Mouse (Mus musculus): ENCODE results near the gene B9d2. TPM values are rescaled to one million over a fixed set of nuclear protein-coding genes. Genes with fewer than 3 reads are reported as not detected.

The B9d2 gene
- polyA plus RNA-seq, 1 experiment from 2014 or later = 27.6 TPM

DNA sequence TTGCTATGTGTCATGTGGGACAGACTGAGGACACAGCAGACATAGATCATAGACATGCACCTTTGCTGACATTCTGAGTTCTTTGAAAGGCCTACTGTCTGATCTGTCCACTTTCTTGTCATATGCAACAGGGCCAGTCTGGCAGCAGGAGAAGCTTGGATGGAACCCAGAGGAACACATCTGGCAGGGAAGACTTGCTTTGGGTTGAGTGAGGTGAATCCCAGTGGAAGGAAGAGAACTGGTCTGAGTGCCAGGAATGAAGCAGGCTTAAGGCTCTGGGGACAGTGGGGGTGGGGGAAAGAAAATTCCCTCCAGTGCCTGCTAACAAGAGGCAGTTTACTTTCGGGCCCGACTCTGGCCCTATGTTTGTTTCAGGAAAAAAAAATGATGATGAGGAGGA lies 49.3 kb downstream of the B9d2 start:
- TF ChIP-seq CTCF (IDR thresholded peaks at IDR 0.05; ENCODE audit: low read depth) = no peak
- Histone ChIP-seq H3K27ac (ENCODE audit: low read depth) (no peak overlapping the region), H3K27me3 (ENCODE audit: insufficient read depth, low read length) (no peaks in the 10 kb centered on the region), H3K4me2 (no peak overlapping the region), H3K36me3 (ENCODE audit: insufficient read depth) (peaks cover 95% of the 10 kb centered on the region), H3K9me3 (ENCODE audit: low read depth, low read length) (no peaks in the 10 kb centered on the region), H3K4me3 (ENCODE audit: low read depth, low read length) (no peak overlapping the region), H3K4me1 (ENCODE audit: insufficient read depth) (no peaks in the 10 kb centered on the region), H3K9ac (no peak overlapping the region)
- no peak for ATAC-seq (ENCODE audit: insufficient read depth)
- WGBS = 82% methylated on average over 2 of the region's 2 CpGs
- no peak for DNase-seq

DNA sequence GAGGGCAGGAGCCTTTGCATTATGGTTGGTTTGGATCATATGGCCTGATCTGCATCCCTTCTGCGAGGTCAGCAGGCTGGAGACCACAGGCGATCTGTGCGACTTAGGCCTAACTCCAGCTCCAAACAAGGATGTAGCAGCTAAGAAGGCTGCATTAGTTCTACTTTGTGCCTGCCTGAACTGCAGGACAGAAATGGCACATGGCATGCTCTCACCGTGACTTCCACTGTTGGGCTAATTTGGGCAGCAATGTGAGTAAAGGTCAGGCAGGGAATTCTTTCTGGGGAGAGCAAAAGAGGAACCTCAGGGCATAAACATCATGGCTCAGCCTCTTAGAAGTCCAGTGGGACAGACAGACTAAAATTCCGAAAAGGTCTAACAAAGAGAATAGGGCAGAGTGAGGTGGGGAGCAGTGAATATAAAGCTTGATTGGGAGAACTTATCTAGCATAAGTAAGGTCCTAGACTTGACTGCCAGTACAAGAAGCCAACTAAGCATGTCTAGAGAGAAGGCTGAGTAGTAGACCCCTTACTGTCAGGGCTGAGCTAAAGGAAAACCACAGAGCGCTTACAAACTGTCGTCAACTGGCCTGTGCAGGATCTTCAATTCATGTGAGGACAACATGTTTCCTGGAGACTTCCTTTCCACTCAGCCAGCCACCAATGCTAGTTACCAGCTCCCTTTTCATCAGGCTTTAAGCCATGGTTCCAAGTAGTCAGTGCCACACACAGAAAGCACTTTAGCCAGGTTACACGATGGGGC lies 50.9 kb downstream of the B9d2 start:
- DNase-seq (no peak), ATAC-seq (ENCODE audit: insufficient read depth) (no peak)
- Histone ChIP-seq H3K9me3 (ENCODE audit: low read depth, low read length) (no peaks in the 10 kb centered on the region), H3K4me3 (ENCODE audit: low read depth, low read length) (no peak overlapping the region), H3K27ac (ENCODE audit: low read depth) (no peak overlapping the region), H3K4me2 (no peak overlapping the region), H3K4me1 (ENCODE audit: insufficient read depth) (no peaks in the 10 kb centered on the region), H3K9ac (no peak overlapping the region), H3K36me3 (ENCODE audit: insufficient read depth) (peaks cover 93% of the 10 kb centered on the region), H3K27me3 (ENCODE audit: insufficient read depth, low read length) (no peaks in the 10 kb centered on the region)
- TF ChIP-seq CTCF (IDR thresholded peaks at IDR 0.05; ENCODE audit: low read depth) = no peak
- WGBS = 92% methylated on average over 8 of the region's 8 CpGs

- H3K36me3 ChIP-seq (ENCODE audit: insufficient read depth) = peaks cover 94% of the 10 kb centered on the region
- no peak for TF ChIP-seq CTCF (IDR thresholded peaks at IDR 0.05; ENCODE audit: low read depth)
- no peak for ATAC-seq (ENCODE audit: insufficient read depth)
- no peak overlapping the region for H3K4me2 ChIP-seq
- H3K9ac ChIP-seq = no peak overlapping the region
- 47% methylated on average over 4 of the region's 4 CpGs for WGBS
- H3K27ac ChIP-seq (ENCODE audit: low read depth) = no peak overlapping the region
- no peaks in the 10 kb centered on the region for H3K4me1 ChIP-seq (ENCODE audit: insufficient read depth)
- H3K9me3 ChIP-seq (ENCODE audit: low read depth, low read length) = no peaks in the 10 kb centered on the region
- H3K27me3 ChIP-seq (ENCODE audit: insufficient read depth, low read length) = no peaks in the 10 kb centered on the region
- no peak overlapping the region for H3K4me3 ChIP-seq (ENCODE audit: low read depth, low read length)
- DNase-seq = no peak
Measured at GRCm38 (mm10) chr7:25734991-25735390, 54.4 kb downstream of the B9d2 start.

Other genes with a start within 250 kb of the B9d2 start
- gene Ceacam1, start 203.2 kb upstream of the B9d2 start, polyA plus RNA-seq (2014; fragmentation: Nextera tagmentation; extraction: Ambion mirVana) = 2.3 and 2.7 TPM in 2 replicates
- 0.11 TPM in 1 of 2 replicates, not detected in the other for gene Ceacam2, start 140.9 kb upstream of the B9d2 start, polyA plus RNA-seq (2014; fragmentation: Nextera tagmentation; extraction: Ambion mirVana)
- gene Erich4, start 64.9 kb upstream of the B9d2 start, polyA plus RNA-seq (2014; fragmentation: Nextera tagmentation; extraction: Ambion mirVana) = not detected in 2 replicates
- 27.8 and 33.5 TPM in 2 replicates for gene Dmac2, start 61.4 kb upstream of the B9d2 start, polyA plus RNA-seq (2014; fragmentation: Nextera tagmentation; extraction: Ambion mirVana)
- 3.5 and 4.0 TPM in 2 replicates for gene B3gnt8, start 54.1 kb upstream of the B9d2 start, polyA plus RNA-seq (2014; fragmentation: Nextera tagmentation; extraction: Ambion mirVana)
- gene Bckdha, start 21.8 kb upstream of the B9d2 start, polyA plus RNA-seq (2014; fragmentation: Nextera tagmentation; extraction: Ambion mirVana) = 40.2 and 42.1 TPM in 2 replicates
- 72.3 and 79.7 TPM in 2 replicates for gene Exosc5, start 21.6 kb upstream of the B9d2 start, polyA plus RNA-seq (2014; fragmentation: Nextera tagmentation; extraction: Ambion mirVana)
- gene Tmem91, start 5.6 kb upstream of the B9d2 start, polyA plus RNA-seq (2014; fragmentation: Nextera tagmentation; extraction: Ambion mirVana) = 1.6 and 2.8 TPM in 2 replicates
- 4.0 and 4.1 TPM in 2 replicates for gene Tgfb1, start 6.2 kb downstream of the B9d2 start, polyA plus RNA-seq (2014; fragmentation: Nextera tagmentation; extraction: Ambion mirVana)
- 28.6 and 29.4 TPM in 2 replicates for gene Ccdc97, start 38.3 kb downstream of the B9d2 start, polyA plus RNA-seq (2014; fragmentation: Nextera tagmentation; extraction: Ambion mirVana)
- gene Hnrnpul1, start 74.0 kb downstream of the B9d2 start, polyA plus RNA-seq (2014; fragmentation: Nextera tagmentation; extraction: Ambion mirVana) = 80.3 and 82.0 TPM in 2 replicates
- 44.1 and 46.5 TPM in 2 replicates for gene Axl, start 107.9 kb downstream of the B9d2 start, polyA plus RNA-seq (2014; fragmentation: Nextera tagmentation; extraction: Ambion mirVana)
- gene Cyp2s1, start 136.1 kb downstream of the B9d2 start, polyA plus RNA-seq (2014; fragmentation: Nextera tagmentation; extraction: Ambion mirVana) = 3.2 and 3.8 TPM in 2 replicates
- gene Cyp2b10, start 216.8 kb downstream of the B9d2 start, polyA plus RNA-seq (2014; fragmentation: Nextera tagmentation; extraction: Ambion mirVana) = 0.47 TPM in 1 of 2 replicates, not detected in the other

Data from lung, embryonic 14.5 days (tissue).